Mouse (Mus musculus): Measurements from ENCODE around the gene Hps3. TPM values are rescaled to one million over a fixed set of nuclear protein-coding genes. Genes with fewer than 3 reads are reported as not detected.

Gene Hps3
- polyA plus RNA-seq, 1 experiment, result 3.5 TPM

DNA sequence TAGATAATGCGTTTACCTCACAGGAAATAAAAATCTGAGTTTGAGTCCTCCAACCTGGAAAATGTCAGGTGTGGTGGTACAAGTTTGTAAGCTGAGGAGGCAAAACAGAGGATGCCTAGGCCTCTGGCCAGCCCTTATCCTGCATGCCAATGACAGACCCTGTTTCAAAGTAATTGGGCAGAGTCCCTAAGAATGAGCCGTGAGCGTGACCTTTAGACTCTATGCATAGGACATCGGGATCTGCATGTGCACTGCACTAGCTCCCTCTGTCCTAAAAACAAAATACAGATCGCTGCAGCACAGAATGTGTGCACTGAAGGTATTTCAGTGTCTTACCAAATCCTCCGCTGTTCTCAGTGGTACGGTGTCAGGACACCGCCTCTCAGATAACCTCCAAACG lies 24.7 kb downstream of the Hps3 start:
- H3K4me3 ChIP-seq (ENCODE audit: insufficient read depth, poor library complexity, severe bottlenecking), result no peak overlapping the region
- H3K79me2 ChIP-seq (ENCODE audit: control insufficient read depth, insufficient read depth), result no peaks in the 10 kb centered on the region
- TF ChIP-seq MYOD1 (IDR thresholded peaks at IDR 0.05; ENCODE audit: control insufficient read depth, insufficient read length, low read depth), result no peak
- TF ChIP-seq MYOG (IDR thresholded peaks at IDR 0.05; ENCODE audit: control insufficient read depth, extremely low read depth, insufficient read length), result no peak
- TF ChIP-seq MAX (IDR thresholded peaks at IDR 0.05), result no peak
- no peaks in the 10 kb centered on the region for H3K27me3 ChIP-seq (ENCODE audit: control insufficient read depth, insufficient read depth, insufficient read length)
- H3K36me3 ChIP-seq (ENCODE audit: control insufficient read depth, insufficient read depth), result peaks cover 53% of the 10 kb centered on the region
- H3ac ChIP-seq (ENCODE audit: control insufficient read depth, insufficient read length, low read depth), result no peak overlapping the region
- no peaks in the 10 kb centered on the region for H3K79me3 ChIP-seq (ENCODE audit: low read depth)

DNA sequence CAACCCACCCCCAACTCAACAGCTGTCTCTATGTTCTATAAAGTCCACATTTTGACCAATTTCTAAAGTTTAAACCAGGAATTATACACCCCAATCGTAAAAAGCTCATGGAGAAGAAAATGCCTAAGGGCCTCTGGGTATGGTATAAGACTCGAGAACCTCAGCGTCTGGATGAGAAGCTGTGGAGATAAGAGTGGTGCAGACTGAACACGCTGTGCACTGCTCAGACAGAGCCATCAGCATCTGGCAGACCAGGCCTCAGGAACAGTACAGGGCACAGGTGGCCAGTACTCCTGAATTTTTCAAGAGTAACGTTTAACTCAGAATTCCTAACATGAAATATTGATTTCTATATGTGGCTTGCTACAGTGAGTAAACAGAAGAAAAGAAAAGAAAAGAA lies 27.4 kb downstream of the Hps3 start:
- Histone ChIP-seq H3K36me3 (ENCODE audit: control insufficient read depth, insufficient read depth) (peaks cover 45% of the 10 kb centered on the region), H3K27me3 (ENCODE audit: control insufficient read depth, insufficient read depth, insufficient read length) (no peaks in the 10 kb centered on the region), H3K79me3 (ENCODE audit: low read depth) (no peaks in the 10 kb centered on the region), H3K79me2 (ENCODE audit: control insufficient read depth, insufficient read depth) (no peaks in the 10 kb centered on the region), H3ac (ENCODE audit: control insufficient read depth, insufficient read length, low read depth) (no peak overlapping the region), H3K4me3 (ENCODE audit: insufficient read depth, poor library complexity, severe bottlenecking) (no peak overlapping the region)
- TF ChIP-seq MYOG (IDR thresholded peaks at IDR 0.05; ENCODE audit: control insufficient read depth, extremely low read depth, insufficient read length) (no peak), CTCF (IDR thresholded peaks at IDR 0.05; ENCODE audit: control insufficient read depth, insufficient read depth, insufficient read length) (no peak), USF1 (IDR thresholded peaks at IDR 0.05; ENCODE audit: low read depth) (no peak), MAX (IDR thresholded peaks at IDR 0.05) (no peak), MYOD1 (IDR thresholded peaks at IDR 0.05; ENCODE audit: control insufficient read depth, insufficient read length, low read depth) (no peak), FOSL1 (IDR thresholded peaks at IDR 0.05; ENCODE audit: insufficient read depth, low read length, poor library complexity, severe bottlenecking) (no peak), CEBPB (IDR thresholded peaks at IDR 0.05; ENCODE audit: low read depth) (no peak)

DNA sequence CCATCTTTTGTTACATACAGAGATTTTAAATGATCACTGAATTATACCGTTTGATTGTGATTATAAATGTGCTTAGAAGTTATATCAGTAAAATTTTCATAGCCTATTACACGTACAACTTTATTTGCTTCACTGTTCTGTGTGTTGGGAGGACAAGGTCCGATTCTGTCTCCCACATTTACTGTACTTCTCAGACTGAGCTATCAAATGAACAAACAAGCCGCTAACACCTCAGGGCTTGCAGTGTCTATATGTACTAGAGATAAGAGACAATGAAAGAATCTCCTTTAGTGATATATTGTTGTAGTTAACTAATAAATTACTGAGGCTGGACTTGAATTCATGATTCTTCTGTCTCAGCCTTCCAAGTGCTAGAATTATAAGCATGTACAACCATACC lies 27.8 kb downstream of the Hps3 start:
- Histone ChIP-seq H3K79me3 (ENCODE audit: low read depth) (no peaks in the 10 kb centered on the region), H3K36me3 (ENCODE audit: control insufficient read depth, insufficient read depth) (peaks cover 46% of the 10 kb centered on the region), H3K4me3 (ENCODE audit: insufficient read depth, poor library complexity, severe bottlenecking) (no peak overlapping the region), H3K27me3 (ENCODE audit: control insufficient read depth, insufficient read depth, insufficient read length) (no peaks in the 10 kb centered on the region), H3K79me2 (ENCODE audit: control insufficient read depth, insufficient read depth) (no peaks in the 10 kb centered on the region), H3ac (ENCODE audit: control insufficient read depth, insufficient read length, low read depth) (no peak overlapping the region)
- TF ChIP-seq USF1 (IDR thresholded peaks at IDR 0.05; ENCODE audit: low read depth) (no peak), CTCF (IDR thresholded peaks at IDR 0.05; ENCODE audit: control insufficient read depth, insufficient read depth, insufficient read length) (no peak), MAX (IDR thresholded peaks at IDR 0.05) (no peak), CEBPB (IDR thresholded peaks at IDR 0.05; ENCODE audit: low read depth) (no peak), MYOG (IDR thresholded peaks at IDR 0.05; ENCODE audit: control insufficient read depth, extremely low read depth, insufficient read length) (no peak), MYOD1 (IDR thresholded peaks at IDR 0.05; ENCODE audit: control insufficient read depth, insufficient read length, low read depth) (no peak), FOSL1 (IDR thresholded peaks at IDR 0.05; ENCODE audit: insufficient read depth, low read length, poor library complexity, severe bottlenecking) (no peak)

DNA sequence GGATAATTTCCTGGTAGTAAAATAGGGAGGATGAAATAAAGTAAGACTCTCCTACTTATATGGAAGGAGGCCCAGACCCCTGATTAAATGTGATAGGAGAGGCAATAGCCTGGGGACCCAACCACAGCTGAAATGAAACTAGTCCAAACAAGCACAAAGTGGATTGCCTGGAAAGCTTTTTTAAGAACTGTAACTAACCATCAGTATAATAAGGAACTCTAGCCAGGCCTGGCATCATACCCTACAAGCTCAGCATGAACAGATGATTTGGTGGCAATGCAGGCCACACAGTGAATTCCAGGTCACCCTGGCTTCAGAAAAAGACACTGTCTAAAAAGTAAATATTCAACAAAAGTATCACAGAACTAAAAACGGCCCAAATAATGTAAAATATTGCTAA lies 29.5 kb downstream of the Hps3 start:
- Histone ChIP-seq H3K79me2 (ENCODE audit: control insufficient read depth, insufficient read depth) (no peaks in the 10 kb centered on the region), H3K4me3 (ENCODE audit: insufficient read depth, poor library complexity, severe bottlenecking) (no peak overlapping the region), H3ac (ENCODE audit: control insufficient read depth, insufficient read length, low read depth) (no peak overlapping the region), H3K36me3 (ENCODE audit: control insufficient read depth, insufficient read depth) (peaks cover 35% of the 10 kb centered on the region), H3K79me3 (ENCODE audit: low read depth) (no peaks in the 10 kb centered on the region), H3K27me3 (ENCODE audit: control insufficient read depth, insufficient read depth, insufficient read length) (no peaks in the 10 kb centered on the region)
- TF ChIP-seq CEBPB (IDR thresholded peaks at IDR 0.05; ENCODE audit: low read depth), result no peak
- TF ChIP-seq MAX (IDR thresholded peaks at IDR 0.05), result no peak
- no peak for TF ChIP-seq FOSL1 (IDR thresholded peaks at IDR 0.05; ENCODE audit: insufficient read depth, low read length, poor library complexity, severe bottlenecking)
- TF ChIP-seq MYOG (IDR thresholded peaks at IDR 0.05; ENCODE audit: control insufficient read depth, extremely low read depth, insufficient read length), result no peak
- no peak for TF ChIP-seq MYOD1 (IDR thresholded peaks at IDR 0.05; ENCODE audit: control insufficient read depth, insufficient read length, low read depth)
- TF ChIP-seq CTCF (IDR thresholded peaks at IDR 0.05; ENCODE audit: control insufficient read depth, insufficient read depth, insufficient read length), result no peak
- TF ChIP-seq USF1 (IDR thresholded peaks at IDR 0.05; ENCODE audit: low read depth), result no peak

DNA sequence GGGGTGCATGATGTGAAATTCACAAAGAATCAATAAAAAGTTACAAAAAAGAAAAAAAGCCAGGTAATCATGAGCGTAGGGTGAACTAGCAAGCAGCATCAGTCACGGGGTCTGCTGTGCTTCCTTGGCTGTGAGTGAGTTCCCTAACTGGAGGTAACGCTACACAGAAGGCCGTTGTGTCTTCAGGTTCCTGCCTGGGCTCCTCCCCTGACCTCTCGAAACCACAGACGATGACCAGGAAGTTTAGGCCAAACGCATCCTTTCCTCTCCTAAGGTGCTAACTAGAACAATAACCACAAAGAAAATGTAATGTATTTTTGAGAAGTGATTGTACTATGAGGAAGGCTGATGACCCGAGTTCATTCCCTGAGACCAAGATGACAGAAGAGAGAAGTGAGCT lies 30.7 kb downstream of the Hps3 start:
- Histone ChIP-seq H3K79me2 (ENCODE audit: control insufficient read depth, insufficient read depth) (no peaks in the 10 kb centered on the region), H3ac (ENCODE audit: control insufficient read depth, insufficient read length, low read depth) (no peak overlapping the region), H3K27me3 (ENCODE audit: control insufficient read depth, insufficient read depth, insufficient read length) (no peaks in the 10 kb centered on the region), H3K36me3 (ENCODE audit: control insufficient read depth, insufficient read depth) (peaks cover 29% of the 10 kb centered on the region), H3K79me3 (ENCODE audit: low read depth) (no peaks in the 10 kb centered on the region), H3K4me3 (ENCODE audit: insufficient read depth, poor library complexity, severe bottlenecking) (no peak overlapping the region)
- no peak for TF ChIP-seq MYOD1 (IDR thresholded peaks at IDR 0.05; ENCODE audit: control insufficient read depth, insufficient read length, low read depth)
- TF ChIP-seq USF1 (IDR thresholded peaks at IDR 0.05; ENCODE audit: low read depth), result no peak
- TF ChIP-seq CEBPB (IDR thresholded peaks at IDR 0.05; ENCODE audit: low read depth), result no peak

DNA sequence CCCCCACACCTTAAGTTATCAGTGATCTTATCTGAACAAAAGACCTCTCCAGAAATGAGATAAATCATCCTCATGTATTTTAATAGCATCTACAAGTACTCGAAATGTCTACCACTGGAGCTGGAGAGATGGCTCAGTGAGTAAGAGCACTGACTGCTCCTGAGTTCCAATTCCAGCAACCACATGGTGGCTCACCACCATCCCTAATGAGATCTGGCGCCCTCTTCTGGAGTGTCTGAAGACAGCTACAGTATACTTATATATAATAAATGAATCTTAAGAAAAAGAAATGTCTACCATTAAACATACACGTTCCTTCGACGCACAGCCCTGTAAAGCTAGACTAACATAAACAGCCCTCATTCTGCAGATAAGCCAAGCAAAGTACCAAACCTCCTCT lies 32.3 kb downstream of the Hps3 start:
- TF ChIP-seq CEBPB (IDR thresholded peaks at IDR 0.05; ENCODE audit: low read depth), result no peak
- no peak for TF ChIP-seq USF1 (IDR thresholded peaks at IDR 0.05; ENCODE audit: low read depth)
- TF ChIP-seq MAX (IDR thresholded peaks at IDR 0.05), result no peak
- no peak for TF ChIP-seq FOSL1 (IDR thresholded peaks at IDR 0.05; ENCODE audit: insufficient read depth, low read length, poor library complexity, severe bottlenecking)
- TF ChIP-seq MYOD1 (IDR thresholded peaks at IDR 0.05; ENCODE audit: control insufficient read depth, insufficient read length, low read depth), result no peak
- TF ChIP-seq CTCF (IDR thresholded peaks at IDR 0.05; ENCODE audit: control insufficient read depth, insufficient read depth, insufficient read length), result no peak
- TF ChIP-seq MYOG (IDR thresholded peaks at IDR 0.05; ENCODE audit: control insufficient read depth, extremely low read depth, insufficient read length), result no peak
- Histone ChIP-seq H3K36me3 (ENCODE audit: control insufficient read depth, insufficient read depth) (peaks cover 24% of the 10 kb centered on the region), H3K79me2 (ENCODE audit: control insufficient read depth, insufficient read depth) (no peaks in the 10 kb centered on the region), H3K79me3 (ENCODE audit: low read depth) (no peaks in the 10 kb centered on the region), H3K4me3 (ENCODE audit: insufficient read depth, poor library complexity, severe bottlenecking) (no peak overlapping the region), H3ac (ENCODE audit: control insufficient read depth, insufficient read length, low read depth) (no peak overlapping the region), H3K27me3 (ENCODE audit: control insufficient read depth, insufficient read depth, insufficient read length) (no peaks in the 10 kb centered on the region)

Measured in C2C12 (cell line).